21 mouse cellular contexts compared by ENCODE assay signal in genomic region chr1:192232696-192233095, GRCm38 (mm10). TPM values are rescaled to one million over a fixed set of nuclear protein-coding genes. Genes with fewer than 3 reads are reported as not detected.
"Had no signal": no experiment of that assay in that cellular context is flagged by ENCODE, and none has a peak within 500 bp of the region (broad histone marks: within the 10 kb centered on the region; RNA-seq: fewer than 3 reads in every experiment).

No protein-coding gene starts in this region.

- ATAC-seq: forebrain, embryonic 13.5 days; forebrain, embryonic 14.5 days; forebrain, embryonic 15.5 days; forebrain, embryonic 16.5 days; forebrain, postnatal 0 days had no signal

- DNase-seq: cerebellum, adult 8-10 months; cerebellum, adult 9-10 months; cerebellum, adult 9-11 months; cerebellum, postnatal 10 days; cerebellum, postnatal 14 days; cerebellum, postnatal 25 days; cerebellum, postnatal 36 days; embryo, embryonic 11 days; forebrain, postnatal 0 days; gastrocnemius, adult 2 months; gastrocnemius, postnatal 10 days; gastrocnemius, postnatal 14 days; gastrocnemius, postnatal 25 days; heart, adult 18-20 months; heart, adult 2 months had no signal

RNA-seq across cellular contexts. Expression of gene Kcnh1, which starts 42.1 kb away (rescaled TPM):
- total RNA-seq: common myeloid progenitor, adult 5-6 weeks; gastrocnemius, adult 2 months; granulocyte monocyte progenitor cell, adult 5-6 weeks had no signal
